Mouse (Mus musculus) ovary, adult 18-20 months (tissue): ENCODE results near the gene Gm10401.

ENCODE experiments used
- DNase-seq: peaks from one replicate; pipeline ENCODE4 v3.0.0; 2022; ENCODE audit warnings: low spot score, mixed read lengths

Gm10401 gene

GRCm38 (mm10) chr5:115070457-115070856, 27.6 kb downstream of the Gm10401 start:
- DNase-seq: no peak

GRCm38 (mm10) chr5:115069611-115070010, 28.5 kb downstream of the Gm10401 start:
- no peak for DNase-seq

- no peak for DNase-seq
Measured at GRCm38 (mm10) chr5:115068671-115069421, 29.2 kb downstream of the Gm10401 start.

- no peak for DNase-seq
Measured at GRCm38 (mm10) chr5:115066245-115066644, 31.9 kb downstream of the Gm10401 start.

- DNase-seq: no peak
Measured at GRCm38 (mm10) chr5:115063391-115063790, 34.7 kb downstream of the Gm10401 start.

GRCm38 (mm10) chr5:115062566-115062965, 35.5 kb downstream of the Gm10401 start:
- DNase-seq: no peak

- no peak for DNase-seq
Measured at GRCm38 (mm10) chr5:115060977-115061376, 37.1 kb downstream of the Gm10401 start.

- DNase-seq: no peak
Measured at GRCm38 (mm10) chr5:115060067-115060695, 37.9 kb downstream of the Gm10401 start.

GRCm38 (mm10) chr5:115058584-115059297, 39.4 kb downstream of the Gm10401 start:
- no peak for DNase-seq

- DNase-seq: no peak
Measured at GRCm38 (mm10) chr5:115057153-115057552, 40.9 kb downstream of the Gm10401 start.

GRCm38 (mm10) chr5:115055418-115055817, 42.7 kb downstream of the Gm10401 start:
- no peak for DNase-seq

GRCm38 (mm10) chr5:115053791-115054396, 44.2 kb downstream of the Gm10401 start:
- no peak for DNase-seq

GRCm38 (mm10) chr5:115052546-115052945, 45.5 kb downstream of the Gm10401 start:
- no peak for DNase-seq

- no peak for DNase-seq
Measured at GRCm38 (mm10) chr5:115050776-115051175, 47.3 kb downstream of the Gm10401 start.

GRCm38 (mm10) chr5:115049692-115050091, 48.4 kb downstream of the Gm10401 start:
- DNase-seq: no peak
